Mouse (Mus musculus) myocyte (in vitro differentiated cells): ENCODE measurements around the gene Fmo6.

Experiments
- CEBPB ChIP-seq: IDR thresholded peaks from 2 replicates; pipeline ENCODE4 v1.6.1; 2011; ENCODE audit warnings: mild to moderate bottlenecking, moderate library complexity; ENCODE audit not compliant: poor library complexity, insufficient read depth, severe bottlenecking
- E2F4 ChIP-seq: IDR thresholded peaks from one replicate; pipeline ENCODE4 v1.6.1; 2011; ENCODE audit warnings: mild to moderate bottlenecking, control low read depth, moderate library complexity; ENCODE audit not compliant: insufficient read depth
- MYOG ChIP-seq, 3 experiments: IDR thresholded peaks; one replicate each; pipeline ENCODE4 v1.6.1; 2011; ENCODE audit warnings: control low read depth in 2 of 3, low read depth in 2 of 3, mild to moderate bottlenecking in 2 of 3; ENCODE audit not compliant: insufficient read length in 2 of 3, control insufficient read depth in 1 of 3, insufficient read depth in 1 of 3
- POLR2A ChIP-seq: IDR thresholded peaks from one replicate; pipeline ENCODE4 v1.6.1; 2011; ENCODE audit warnings: low read depth, mild to moderate bottlenecking, control low read depth, moderate library complexity; ENCODE audit not compliant: insufficient read length
- TCF12 ChIP-seq: IDR thresholded peaks from one replicate; pipeline ENCODE4 v1.6.1; 2011; ENCODE audit warnings: mild to moderate bottlenecking, control low read depth; ENCODE audit not compliant: poor library complexity, insufficient read depth, severe bottlenecking
- USF1 ChIP-seq: IDR thresholded peaks from one replicate; pipeline ENCODE4 v1.6.1; 2011; ENCODE audit warnings: low read depth, mild to moderate bottlenecking, control low read depth, moderate library complexity

DNA sequence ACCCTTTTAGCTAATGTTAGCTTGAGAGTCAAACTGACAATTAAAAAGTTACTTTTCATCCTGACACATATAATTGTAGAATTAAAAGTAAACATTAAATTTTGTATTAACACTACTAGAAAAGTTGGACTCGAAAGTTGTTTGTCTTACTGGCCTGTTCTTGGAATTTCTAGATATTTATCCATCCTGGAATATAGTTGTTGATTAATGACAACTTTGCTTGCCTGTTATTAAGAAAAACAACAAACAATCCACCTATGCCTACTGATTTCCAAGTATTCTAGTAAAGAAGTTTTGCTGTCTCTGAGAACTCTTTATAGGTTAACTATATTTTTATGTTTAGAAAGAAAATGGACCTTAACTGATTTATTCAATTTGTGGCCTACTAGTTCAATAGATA, 49.5 kb upstream of the Fmo6 start:
- no peak for TF ChIP-seq TCF12
- no peak for TF ChIP-seq USF1
- TF ChIP-seq MYOG (IDR thresholded peaks at IDR 0.05; ENCODE audit: control insufficient read depth in 1 of 3, insufficient read depth in 1 of 3, insufficient read length in 2 of 3, low read depth in 2 of 3): no peak
- no peak for TF ChIP-seq POLR2A
- TF ChIP-seq E2F4: no peak
- TF ChIP-seq CEBPB: no peak
